Mouse (Mus musculus): ENCODE results near the gene Sqstm1.
"Not testable (repeated sequence)": the region's sequence is repeated elsewhere in the genome, so short reads cannot be mapped to it uniquely, and the experiment has no call there.

Sqstm1 gene

DNA sequence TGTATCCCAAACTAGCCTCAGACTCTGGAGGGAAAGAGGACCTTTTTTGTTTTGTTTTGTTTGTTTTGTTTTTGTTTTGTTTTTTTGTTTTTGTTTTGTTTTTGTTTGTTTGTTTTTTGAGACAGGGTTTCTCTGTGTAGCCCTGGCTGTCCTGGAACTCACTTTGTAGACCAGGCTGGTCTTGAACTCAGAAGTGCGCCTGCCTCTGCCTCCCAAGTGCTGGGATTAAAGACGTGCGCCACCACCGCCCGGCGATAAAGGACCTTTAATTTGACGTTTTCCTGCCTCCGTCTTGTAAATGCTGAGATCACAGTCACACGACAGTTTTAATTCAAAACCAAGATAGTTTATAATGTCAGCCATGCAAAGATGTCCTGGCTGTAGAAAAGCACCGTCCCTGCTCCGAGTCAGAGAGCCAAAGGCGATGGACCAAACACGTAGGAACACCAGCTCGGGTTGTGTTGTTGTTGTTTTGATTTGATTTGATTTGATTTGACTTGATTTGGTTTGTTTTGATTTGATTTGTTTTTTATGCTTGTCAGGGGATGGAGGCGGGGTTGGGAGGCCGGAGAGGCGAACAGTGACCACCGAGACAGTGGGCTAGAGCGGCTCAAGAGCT lies 36.4 kb downstream of the Sqstm1 start, which contains the start of gene Mrnip:
Gene Mrnip (plus strand): TSS at position 334 of the 619 bp plus-strand sequence.
- DNase-seq (ENCODE audit: low spot score) = not testable (repeated sequence)

DNA sequence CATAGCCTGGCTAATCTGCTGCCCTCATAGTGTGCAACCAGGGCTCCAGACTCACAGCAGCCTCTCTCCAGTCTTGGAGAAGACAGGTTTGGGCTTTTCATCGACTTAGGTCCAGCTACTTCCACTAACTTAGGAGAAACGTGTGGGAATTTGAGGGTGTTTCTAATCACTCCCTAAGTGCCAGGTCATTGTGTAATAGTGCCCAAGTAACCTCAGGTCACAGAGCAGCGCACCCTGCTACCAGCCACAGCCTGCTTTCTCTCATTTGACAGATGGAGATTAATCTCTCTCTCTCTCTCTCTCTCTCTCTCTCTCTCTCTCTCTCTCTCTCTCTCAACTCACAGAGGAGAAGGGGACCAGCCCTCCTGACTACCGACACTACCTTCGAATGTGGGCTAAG lies 42.3 kb downstream of the Sqstm1 start:
- no peak for DNase-seq (ENCODE audit: low spot score)

DNA sequence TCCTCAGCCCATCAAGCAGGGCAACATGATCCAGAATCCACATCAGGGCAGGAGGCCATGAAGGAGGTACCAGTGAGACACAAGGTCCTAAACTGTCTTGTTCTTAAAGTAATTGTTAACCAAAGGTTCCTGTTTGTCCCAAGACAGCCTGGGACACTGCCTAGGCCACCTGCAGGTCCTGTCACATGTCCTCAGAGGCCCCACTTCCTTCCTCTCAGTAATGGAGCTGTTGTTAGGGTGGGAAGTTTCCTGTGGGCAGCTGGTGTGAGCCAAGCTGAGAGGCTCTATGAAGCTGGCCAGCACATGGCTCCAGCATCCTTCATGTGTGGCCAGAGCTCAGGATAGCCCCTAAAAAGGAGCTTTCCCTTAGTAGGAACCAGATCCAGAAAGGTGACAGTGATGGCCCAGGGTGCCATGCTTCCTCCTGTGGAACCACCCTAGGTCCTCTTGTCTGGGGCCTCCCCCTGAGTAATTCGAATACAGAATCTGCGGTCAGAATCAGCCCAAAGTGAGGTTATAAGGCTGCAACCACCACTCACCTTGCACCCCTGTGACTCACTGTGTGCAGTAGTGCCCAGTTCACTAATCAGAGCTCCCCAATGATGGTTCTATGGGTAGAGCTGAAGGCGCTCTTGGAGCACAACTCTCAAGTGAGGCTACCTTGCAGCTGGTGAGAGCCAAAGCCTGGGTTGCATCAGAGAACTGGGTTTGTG lies 48.1 kb downstream of the Sqstm1 start:
- DNase-seq (ENCODE audit: low spot score) = no peak

- DNase-seq (ENCODE audit: low spot score) = no peak
Measured at GRCm38 (mm10) chr11:50161578-50162304, 48.9 kb downstream of the Sqstm1 start.

- no peak for DNase-seq (ENCODE audit: low spot score)
Measured at GRCm38 (mm10) chr11:50159347-50159746, 51.3 kb downstream of the Sqstm1 start.

DNA sequence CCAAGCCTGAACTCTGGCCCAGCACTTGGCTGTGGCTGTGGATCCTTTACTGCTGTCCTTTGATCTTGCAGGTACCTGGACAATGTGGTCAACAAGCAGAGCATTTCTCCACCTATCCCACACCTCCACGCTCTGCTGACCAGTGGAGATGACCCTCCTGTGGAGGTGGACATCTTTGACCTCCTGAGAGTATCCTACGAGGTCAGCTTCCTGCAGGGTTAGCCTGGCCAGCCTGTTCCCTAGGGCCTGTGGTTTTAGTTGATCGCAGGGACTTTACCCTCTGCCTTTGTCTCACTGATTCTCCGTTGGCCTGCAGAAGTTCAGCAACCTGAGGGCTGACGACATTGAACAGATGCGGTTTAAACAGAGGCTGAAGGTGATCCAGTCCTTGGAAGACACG lies 52.3 kb downstream of the Sqstm1 start:
- DNase-seq (ENCODE audit: low spot score) = no peak

- DNase-seq (ENCODE audit: low spot score) = no peak
Measured at GRCm38 (mm10) chr11:50156725-50157258, 53.8 kb downstream of the Sqstm1 start.

GRCm38 (mm10) chr11:50155785-50156184 lies 54.8 kb downstream of the Sqstm1 start:
- no peak for DNase-seq (ENCODE audit: low spot score)

DNA sequence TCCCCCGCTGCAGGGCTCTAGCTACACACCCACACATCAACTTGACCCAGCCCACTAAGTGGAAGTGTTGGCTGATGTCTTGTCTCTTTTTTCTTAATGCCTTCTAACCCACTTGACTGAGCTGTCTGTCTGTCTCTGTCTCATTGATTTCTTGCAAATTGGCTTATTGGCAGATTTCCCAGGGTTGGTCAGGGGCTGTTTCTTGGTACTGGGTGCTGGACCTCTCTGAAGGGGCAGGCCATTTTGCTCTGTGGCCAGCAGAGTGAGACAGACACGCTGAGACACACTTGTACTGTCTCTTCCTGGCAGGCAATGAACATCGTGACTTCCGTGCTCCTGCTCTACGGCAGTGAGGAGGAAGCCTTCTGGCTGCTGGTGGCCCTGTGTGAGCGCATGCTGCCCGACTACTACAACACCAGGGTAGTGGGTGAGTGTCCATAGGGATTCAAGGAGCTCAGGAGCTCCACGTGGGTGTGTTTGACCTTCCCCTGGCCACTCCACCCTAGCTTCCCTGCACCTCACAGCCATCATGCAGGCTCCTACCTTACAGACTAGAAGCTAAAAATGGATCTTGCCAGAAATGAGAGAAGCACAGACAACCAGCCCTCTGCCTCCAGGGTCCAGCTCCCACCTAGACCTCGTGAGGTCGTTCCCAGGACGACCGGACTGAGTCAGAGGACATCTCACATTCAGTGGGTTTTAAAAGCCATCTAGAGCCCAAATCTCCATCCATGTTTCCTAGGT lies 55.7 kb downstream of the Sqstm1 start:
- DNase-seq (ENCODE audit: low spot score) = no peak

- DNase-seq (ENCODE audit: low spot score) = no peak
Measured at GRCm38 (mm10) chr11:50154166-50154565, 56.5 kb downstream of the Sqstm1 start.

DNA sequence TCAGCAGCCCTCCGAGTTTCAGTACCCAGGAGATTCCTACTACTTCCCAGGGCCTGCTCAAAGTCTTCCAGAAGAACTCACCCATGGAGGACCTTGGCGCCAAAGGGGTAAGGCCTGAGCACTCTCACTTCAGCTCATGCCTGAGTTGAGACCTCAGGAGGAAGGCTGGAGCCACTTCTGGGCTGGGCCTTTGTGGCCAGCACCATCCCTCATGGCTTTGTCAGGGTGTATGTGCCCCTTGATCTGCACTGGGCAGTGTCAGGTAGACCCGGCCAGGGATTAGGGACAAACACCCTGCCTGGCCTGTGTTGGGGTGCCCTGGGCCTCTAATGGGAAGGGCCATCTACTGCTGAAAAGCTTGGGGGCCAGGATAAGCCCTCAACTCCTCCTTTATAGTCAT lies 59.3 kb downstream of the Sqstm1 start:
- DNase-seq (ENCODE audit: low spot score) = no peak

- DNase-seq (ENCODE audit: low spot score) = no peak
Measured at GRCm38 (mm10) chr11:50149603-50150150, 61.0 kb downstream of the Sqstm1 start.

All from layer of hippocampus, adult 9-10 months (tissue).